Mouse (Mus musculus): ENCODE data around the gene Phactr4. TPM values are rescaled to one million over a fixed set of nuclear protein-coding genes. Genes with fewer than 3 reads are reported as not detected.

Phactr4 gene
- total and polyA plus RNA-seq, 3 experiments: 0.95 to 9.6 (median 1.4) TPM

- no peak overlapping the region for H3K9ac ChIP-seq (ENCODE audit: insufficient read depth, low read depth)
- H3K4me1 ChIP-seq (ENCODE audit: control insufficient read depth in 1 of 2, insufficient read depth in 2 of 2): peaks cover 0 to under 1% of the 10 kb centered on the region in 2 experiments; a peak in 1 of 4 replicates
- no peak for DNase-seq (ENCODE audit: extremely low read depth)
- H3K79me2 ChIP-seq (replicated peaks; ENCODE audit: control insufficient read depth, extremely low read depth, insufficient read depth, poor library complexity, severe bottlenecking): peaks cover under 1% of the 10 kb centered on the region; the same call in 1 of the 2 replicates
- peaks cover 52 to 82% of the 10 kb centered on the region in 2 experiments for H3K36me3 ChIP-seq (replicated peaks in 1 of 2; ENCODE audit: control insufficient read depth in 1 of 2, insufficient read depth in 1 of 2, low read length in 1 of 2)
- H3K4me3 ChIP-seq (replicated peaks in 1 of 3; ENCODE audit: low read depth in 2 of 3, low read length in 2 of 3, poor library complexity in 1 of 3): no peak overlapping the region
- no peak overlapping the region for H3K27ac ChIP-seq (ENCODE audit: insufficient read depth, low read depth)
- dilution Hi-C loops (cut with MboI; ENCODE audit: extremely low pct_ligation_motif_present, extremely low pct_unique_long_range_greater_than_20kb, low sequenced_read_pairs): no loop called here
- TF ChIP-seq KAT2A (IDR thresholded peaks at IDR 0.05; ENCODE audit: insufficient replicate concordance, low read length): no peak
- TF ChIP-seq SIN3A (IDR thresholded peaks at IDR 0.05; ENCODE audit: low read length): no peak
- no peak for TF ChIP-seq MXI1 (IDR thresholded peaks at IDR 0.05; ENCODE audit: low read depth, low read length)
- in situ Hi-C loops (cut with MboI; ENCODE audit: low pct_ligation_motif_present, low pct_unique_long_range_greater_than_20kb, low sequenced_read_pairs): loop anchor here (25.0 kb wide), 1 partner anchor 197 kb away; the partner anchor contains the start of gene Sesn2
- H3K4me2 ChIP-seq (ENCODE audit: insufficient read depth, low read depth, poor library complexity, severe bottlenecking): no peak overlapping the region
- no peaks in the 10 kb centered on the region for H3K9me3 ChIP-seq (replicated peaks; ENCODE audit: low read length)
- no peaks in the 10 kb centered on the region for H3K27me3 ChIP-seq (replicated peaks)
Observed at GRCm38 (mm10) chr4:132315711-132316110, 106.6 kb downstream of the Phactr4 start.

GRCm38 (mm10) chr4:132312627-132313026 lies 109.7 kb downstream of the Phactr4 start:
- H3K36me3 ChIP-seq (replicated peaks in 1 of 2; ENCODE audit: control insufficient read depth in 1 of 2, insufficient read depth in 1 of 2, low read length in 1 of 2): peaks cover 43 to 70% of the 10 kb centered on the region in 2 experiments
- no peak for DNase-seq (ENCODE audit: extremely low read depth)
- no peak overlapping the region for H3K9ac ChIP-seq (ENCODE audit: insufficient read depth, low read depth)
- H3K4me2 ChIP-seq (ENCODE audit: insufficient read depth, low read depth, poor library complexity, severe bottlenecking): no peak overlapping the region
- peaks cover 16% of the 10 kb centered on the region for H3K79me2 ChIP-seq (replicated peaks; ENCODE audit: control insufficient read depth, extremely low read depth, insufficient read depth, poor library complexity, severe bottlenecking)
- no peak overlapping the region for H3K27ac ChIP-seq (ENCODE audit: insufficient read depth, low read depth)
- no peaks in the 10 kb centered on the region for H3K9me3 ChIP-seq (replicated peaks; ENCODE audit: low read length)
- no peaks in the 10 kb centered on the region for H3K27me3 ChIP-seq (replicated peaks)
- dilution Hi-C loops (cut with MboI; ENCODE audit: extremely low pct_ligation_motif_present, extremely low pct_unique_long_range_greater_than_20kb, low sequenced_read_pairs): no loop called here
- peak; percentile 16; the same call in 1 of the 2 replicates for TF ChIP-seq ZKSCAN1 (IDR thresholded peaks at IDR 0.05; ENCODE audit: borderline replicate concordance, low read depth, low read length)
- no peak for TF ChIP-seq POLR2AphosphoS2 (IDR thresholded peaks at IDR 0.05; ENCODE audit: low read depth, low read length)
- no peak overlapping the region for H3K4me3 ChIP-seq (replicated peaks in 1 of 3; ENCODE audit: low read depth in 2 of 3, low read length in 2 of 3, poor library complexity in 1 of 3)
- in situ Hi-C loops (cut with MboI; ENCODE audit: low pct_ligation_motif_present, low pct_unique_long_range_greater_than_20kb, low sequenced_read_pairs): loop anchor here (25.0 kb wide), 1 partner anchor 200 kb away; the partner anchor contains the start of gene Sesn2
- H3K4me1 ChIP-seq (ENCODE audit: control insufficient read depth in 1 of 2, insufficient read depth in 2 of 2): peaks cover 0 to 8% of the 10 kb centered on the region in 2 experiments; a peak in 1 of 4 replicates

- DNase-seq (ENCODE audit: extremely low read depth): no peak
- H3K27ac ChIP-seq (ENCODE audit: insufficient read depth, low read depth): no peak overlapping the region
- peaks cover 16% of the 10 kb centered on the region for H3K79me2 ChIP-seq (replicated peaks; ENCODE audit: control insufficient read depth, extremely low read depth, insufficient read depth, poor library complexity, severe bottlenecking)
- TF ChIP-seq TCF12 (IDR thresholded peaks at IDR 0.05; ENCODE audit: low read depth, low read length): no peak
- peak; percentile 92; the same call in 1 of the 2 replicates for TF ChIP-seq ZMIZ1 (IDR thresholded peaks at IDR 0.05; ENCODE audit: low read depth, low read length)
- TF ChIP-seq NELFE (IDR thresholded peaks at IDR 0.05; ENCODE audit: low read depth, low read length): no peak
- TF ChIP-seq POLR2AphosphoS2 (IDR thresholded peaks at IDR 0.05; ENCODE audit: low read depth, low read length): peak; percentile 100
- TF ChIP-seq RCOR1 (conservative IDR thresholded peaks at IDR 0.05; ENCODE audit: low read depth, low read length): no peak
- TF ChIP-seq E2F4 (IDR thresholded peaks at IDR 0.05; ENCODE audit: insufficient replicate concordance, low read depth, low read length): 0 out of 2 replicates have a peak, but pooled peaks have one; percentile 36
- TF ChIP-seq POLR2A (IDR thresholded peaks at IDR 0.05; ENCODE audit: low read depth, low read length): peak; percentile 77
- TF ChIP-seq SMC3 (IDR thresholded peaks at IDR 0.05; ENCODE audit: low read depth, low read length): peak; percentile 16; the same call in 1 of the 2 replicates
- no peak for TF ChIP-seq JUN (IDR thresholded peaks at IDR 0.05; ENCODE audit: insufficient read depth, low read depth, low read length)
- peak; percentile 91 for TF ChIP-seq CHD2 (IDR thresholded peaks at IDR 0.05; ENCODE audit: low read length)
- H3K4me3 ChIP-seq (replicated peaks in 1 of 3; ENCODE audit: low read depth in 2 of 3, low read length in 2 of 3, poor library complexity in 1 of 3): no peak overlapping the region
- H3K4me2 ChIP-seq (ENCODE audit: insufficient read depth, low read depth, poor library complexity, severe bottlenecking): no peak overlapping the region
- in situ Hi-C loops (cut with MboI; ENCODE audit: low pct_ligation_motif_present, low pct_unique_long_range_greater_than_20kb, low sequenced_read_pairs): loop anchor here (25.0 kb wide), 1 partner anchor 200 kb away; the partner anchor contains the start of gene Sesn2
- dilution Hi-C loops (cut with MboI; ENCODE audit: extremely low pct_ligation_motif_present, extremely low pct_unique_long_range_greater_than_20kb, low sequenced_read_pairs): no loop called here
- no peaks in the 10 kb centered on the region for H3K9me3 ChIP-seq (replicated peaks; ENCODE audit: low read length)
- peaks cover 0 to 8% of the 10 kb centered on the region in 2 experiments; a peak in 1 of 4 replicates for H3K4me1 ChIP-seq (ENCODE audit: control insufficient read depth in 1 of 2, insufficient read depth in 2 of 2)
- H3K9ac ChIP-seq (ENCODE audit: insufficient read depth, low read depth): no peak overlapping the region
- no peaks in the 10 kb centered on the region for H3K27me3 ChIP-seq (replicated peaks)
- H3K36me3 ChIP-seq (replicated peaks in 1 of 2; ENCODE audit: control insufficient read depth in 1 of 2, insufficient read depth in 1 of 2, low read length in 1 of 2): peaks cover 39 to 62% of the 10 kb centered on the region in 2 experiments
Observed at GRCm38 (mm10) chr4:132311801-132312200, 110.5 kb downstream of the Phactr4 start.
